ENCODE assay signal across 19 mouse cellular contexts in genomic region chr14:75731361-75731760, GRCm38 (mm10). TPM values are rescaled to one million over a fixed set of nuclear protein-coding genes. Genes with fewer than 3 reads are reported as not detected.
DNase-seq lines count a peak whose midpoint lies in the region; ATAC-seq and TF ChIP-seq lines count a peak whose summit lies in the region.
"Had no signal": no experiment of that assay in that cellular context is flagged by ENCODE, and none has a peak within 500 bp of the region (broad histone marks: within the 10 kb centered on the region; RNA-seq: fewer than 3 reads in every experiment).

No protein-coding gene starts in this region.

- no peak overlapping the region for H3K4me2 ChIP-seq in midbrain, embryonic 11.5 days
- no peak overlapping the region for H3K4me2 ChIP-seq in midbrain, embryonic 14.5 days (ENCODE audit: low read length)
- H3K4me2 ChIP-seq in forebrain, embryonic 12.5 days = no peak overlapping the region
- H3K4me2 ChIP-seq: embryonic facial prominence, embryonic 13.5 days; embryonic facial prominence, embryonic 15.5 days had no signal

- H3K9me3 ChIP-seq in midbrain, embryonic 11.5 days (ENCODE audit: control insufficient read depth, low read length) = no peaks in the 10 kb centered on the region
- H3K9me3 ChIP-seq in midbrain, embryonic 14.5 days (ENCODE audit: control insufficient read depth, low read length) = no peaks in the 10 kb centered on the region
- no peaks in the 10 kb centered on the region for H3K9me3 ChIP-seq in forebrain, embryonic 12.5 days
- H3K9me3 ChIP-seq: embryonic facial prominence, embryonic 13.5 days; embryonic facial prominence, embryonic 15.5 days had no signal

- no peak overlapping the region for H3K27ac ChIP-seq in midbrain, embryonic 11.5 days (ENCODE audit: low read depth, low read length)
- no peak overlapping the region for H3K27ac ChIP-seq in midbrain, embryonic 14.5 days (replicated peaks; ENCODE audit: low read depth, low read length)
- H3K27ac ChIP-seq in bone marrow macrophage, adult 2 months (ENCODE audit: insufficient read depth, low read depth, low read length) = peak overlapping the region; percentile 93
- H3K27ac ChIP-seq in macrophage = peak overlapping the region; percentile 73
- H3K27ac ChIP-seq in forebrain, embryonic 12.5 days = no peak overlapping the region
- H3K27ac ChIP-seq: embryonic facial prominence, embryonic 13.5 days; embryonic facial prominence, embryonic 15.5 days had no signal

- H3K4me3 ChIP-seq in midbrain, embryonic 11.5 days (ENCODE audit: low read depth, low read length) = no peak overlapping the region
- no peak overlapping the region for H3K4me3 ChIP-seq in midbrain, embryonic 14.5 days (replicated peaks; ENCODE audit: low read depth, low read length)
- H3K4me3 ChIP-seq in bone marrow macrophage, adult 2 months (ENCODE audit: insufficient read depth, low read length) = no peak overlapping the region
- no peak overlapping the region for H3K4me3 ChIP-seq in macrophage (ENCODE audit: inconsistent target)
- H3K4me3 ChIP-seq in forebrain, embryonic 12.5 days (replicated peaks) = no peak overlapping the region
- H3K4me3 ChIP-seq: embryonic facial prominence, embryonic 13.5 days; embryonic facial prominence, embryonic 15.5 days had no signal

- H3K27me3 ChIP-seq in midbrain, embryonic 11.5 days (ENCODE audit: control insufficient read depth, insufficient read depth, low read length) = no peaks in the 10 kb centered on the region
- H3K27me3 ChIP-seq in midbrain, embryonic 14.5 days (ENCODE audit: control insufficient read depth, insufficient read depth, low read length) = no peaks in the 10 kb centered on the region
- no peaks in the 10 kb centered on the region for H3K27me3 ChIP-seq in forebrain, embryonic 12.5 days
- H3K27me3 ChIP-seq: embryonic facial prominence, embryonic 13.5 days; embryonic facial prominence, embryonic 15.5 days; Patski had no signal

- peaks cover 20% of the 10 kb centered on the region for H3K36me3 ChIP-seq in midbrain, embryonic 11.5 days (ENCODE audit: control insufficient read depth, insufficient read depth, low read length)
- H3K36me3 ChIP-seq in midbrain, embryonic 14.5 days (ENCODE audit: control insufficient read depth, insufficient read depth, low read length) = peaks cover 92% of the 10 kb centered on the region
- peaks cover 76% of the 10 kb centered on the region for H3K36me3 ChIP-seq in macrophage (ENCODE audit: inconsistent target)
- H3K36me3 ChIP-seq in forebrain, embryonic 12.5 days (replicated peaks) = peaks cover 63% of the 10 kb centered on the region

- no peak for ATAC-seq in midbrain, embryonic 11.5 days (ENCODE audit: low FRiP score)
- ATAC-seq in midbrain, embryonic 14.5 days (ENCODE audit: low FRiP score, low TSS enrichment) = no peak
- no peak for ATAC-seq in forebrain, embryonic 12.5 days (ENCODE audit: low FRiP score)
- ATAC-seq: forebrain, embryonic 14.5 days; forebrain, embryonic 16.5 days; Patski had no signal

- H3K9ac ChIP-seq in midbrain, embryonic 11.5 days (ENCODE audit: low read length) = no peak overlapping the region
- H3K9ac ChIP-seq in midbrain, embryonic 14.5 days (replicated peaks; ENCODE audit: low read length) = no peak overlapping the region
- H3K9ac ChIP-seq in forebrain, embryonic 12.5 days = no peak overlapping the region
- H3K9ac ChIP-seq: embryonic facial prominence, embryonic 13.5 days; embryonic facial prominence, embryonic 15.5 days had no signal

- 89% methylated on average over 2 of the region's 2 CpGs for WGBS in midbrain, embryonic 11.5 days
- WGBS in midbrain, embryonic 14.5 days = 86% methylated on average over 2 of the region's 2 CpGs
- WGBS in macrophage (ENCODE audit: missing documents) = 53% methylated on average over 2 of the region's 2 CpGs
- 84% methylated on average over 2 of the region's 2 CpGs for WGBS in forebrain, embryonic 12.5 days

- TF ChIP-seq POLR2A in bone marrow macrophage, adult 2 months (IDR thresholded peaks at IDR 0.05; ENCODE audit: borderline replicate concordance, low read depth, low read length) = no peak

- H3K79me2 ChIP-seq in macrophage (ENCODE audit: inconsistent target) = no peaks in the 10 kb centered on the region

- TF ChIP-seq CTCF in bone marrow macrophage, adult 2 months (IDR thresholded peaks at IDR 0.05; ENCODE audit: low read depth, low read length) = no peak

- peak; percentile 37 for DNase-seq in midbrain, embryonic 11.5 days (ENCODE audit: low spot score, missing footprints)
- DNase-seq in midbrain, embryonic 14.5 days = no peak
- no peak for DNase-seq in layer of hippocampus, adult 11-12 months (ENCODE audit: low spot score)
- DNase-seq: adrenal gland, adult 2 months; adrenal gland, postnatal 10 days; adrenal gland, postnatal 25 days; cerebellum, adult 11-12 months; cerebellum, adult 2 months; cerebellum, adult 9-10 months; cerebellum, postnatal 10 days; cerebellum, postnatal 25 days had no signal

- H3K4me1 ChIP-seq in midbrain, embryonic 11.5 days (ENCODE audit: control insufficient read depth, insufficient read depth, low read length) = no peaks in the 10 kb centered on the region
- H3K4me1 ChIP-seq in midbrain, embryonic 14.5 days (ENCODE audit: control insufficient read depth, insufficient read depth, low read length) = no peaks in the 10 kb centered on the region
- H3K4me1 ChIP-seq in bone marrow macrophage, adult 2 months (ENCODE audit: control insufficient read depth, insufficient read depth, low read length) = peaks cover 32% of the 10 kb centered on the region
- H3K4me1 ChIP-seq in forebrain, embryonic 12.5 days = no peaks in the 10 kb centered on the region
- H3K4me1 ChIP-seq: embryonic facial prominence, embryonic 13.5 days; embryonic facial prominence, embryonic 15.5 days had no signal

RNA-seq across cellular contexts. Expression of gene Cog3, which starts 23.0 kb away (rescaled TPM):
- polyA plus RNA-seq in midbrain, embryonic 11.5 days (2014; fragmentation: Nextera tagmentation; extraction: Ambion mirVana) = 23.3 and 27.5 TPM in 2 replicates
- polyA plus RNA-seq in midbrain, embryonic 14.5 days (2014; fragmentation: Nextera tagmentation; extraction: Ambion mirVana) = 19.6 and 25.4 TPM in 2 replicates
- 14.6 and 15.3 TPM in 2 replicates for polyA plus RNA-seq in bone marrow macrophage, adult 2 months (2012; ENCODE audit: insufficient read depth, insufficient read length, missing spikeins)
- total RNA-seq in macrophage (2018; cell fraction: chromatin; rRNA removed) = 100 to 1,000 TPM in 7 of 26 experiments, 10 to 100 TPM in 19; 59.6 to 116 (median 84.0) TPM
- total RNA-seq in macrophage (2018; cell fraction: cytosol; rRNA removed) = 10 to 100 TPM; 14.4 to 27.6 (median 19.4) TPM
- total RNA-seq in macrophage (2018; cell fraction: nucleus; rRNA removed) = 10 to 100 TPM; 29.4 to 81.2 (median 54.1) TPM
- 15.9 to 17.5 TPM (median 16.1 TPM) in 3 replicates for polyA plus RNA-seq in macrophage (2018)
- 24.1 and 24.4 TPM in 2 replicates for polyA plus RNA-seq in forebrain, embryonic 12.5 days (2016; fragmentation: Nextera tagmentation; extraction: Ambion mirVana)

RNA-seq across cellular contexts. Expression of gene Slc25a30, which starts 55.5 kb away (rescaled TPM):
- polyA plus RNA-seq in midbrain, embryonic 11.5 days (2014; fragmentation: Nextera tagmentation; extraction: Ambion mirVana) = 7.0 and 8.8 TPM in 2 replicates
- polyA plus RNA-seq in midbrain, embryonic 14.5 days (2014; fragmentation: Nextera tagmentation; extraction: Ambion mirVana) = 13.4 and 15.6 TPM in 2 replicates
- 26.8 and 33.3 TPM in 2 replicates for polyA plus RNA-seq in bone marrow macrophage, adult 2 months (2012; ENCODE audit: insufficient read depth, insufficient read length, missing spikeins)
- total RNA-seq in macrophage (2018; cell fraction: chromatin; rRNA removed) = 10 to 100 TPM in 23 of 26 experiments, 1 to 10 TPM in 3; 6.5 to 37.6 (median 19.2) TPM
- 10 to 100 TPM; 15.4 to 30.0 (median 23.9) TPM for total RNA-seq in macrophage (2018; cell fraction: cytosol; rRNA removed)
- total RNA-seq in macrophage (2018; cell fraction: nucleus; rRNA removed) = 10 to 100 TPM in 25 of 26 experiments, 1 to 10 TPM in 1; 9.7 to 37.7 (median 17.6) TPM
- 14.1 to 23.1 TPM (median 23.0 TPM) in 3 replicates for polyA plus RNA-seq in macrophage (2018)
- 9.7 and 10.2 TPM in 2 replicates for polyA plus RNA-seq in forebrain, embryonic 12.5 days (2016; fragmentation: Nextera tagmentation; extraction: Ambion mirVana)

Comparison
In these comparisons a context has a peak if more than half of its experiments do, and no peak if none do; other contexts are left out.
1. H3K27ac ChIP-seq: peak in bone marrow macrophage, adult 2 months (single experiment) and macrophage (single experiment); none in midbrain, embryonic 11.5 days (single experiment), midbrain, embryonic 14.5 days (single experiment) and forebrain, embryonic 12.5 days (single experiment).